Mouse (Mus musculus): ENCODE measurements around the gene Bhmt2. TPM values are rescaled to one million over a fixed set of nuclear protein-coding genes. Genes with fewer than 3 reads are reported as not detected.

The Bhmt2 gene
- polyA plus RNA-seq, 1 experiment from 2014 or later: 0.09 TPM

Other genes starting within 250 kb of the Bhmt2 start
- gene Jmy, start 174.5 kb downstream of the Bhmt2 start, polyA plus RNA-seq (2015; fragmentation: Nextera tagmentation; extraction: Ambion mirVana): 5.3 and 6.9 TPM in 2 replicates
- gene Bhmt, start 36.3 kb downstream of the Bhmt2 start, polyA plus RNA-seq (2015; fragmentation: Nextera tagmentation; extraction: Ambion mirVana): 0.21 and 0.95 TPM in 2 replicates
- 0.14 and 0.66 TPM in 2 replicates for gene Dmgdh, start 131 bp upstream of the Bhmt2 start, polyA plus RNA-seq (2015; fragmentation: Nextera tagmentation; extraction: Ambion mirVana)
- 6.1 and 7.4 TPM in 2 replicates for gene Arsb, start 97.3 kb upstream of the Bhmt2 start, polyA plus RNA-seq (2015; fragmentation: Nextera tagmentation; extraction: Ambion mirVana)

All from hindbrain, embryonic 13.5 days (tissue).